Mouse (Mus musculus): Measurements from ENCODE around the gene Tmem143. TPM values are rescaled to one million over a fixed set of nuclear protein-coding genes. Genes with fewer than 3 reads are reported as not detected.
"Not testable (repeated sequence)": the region's sequence is repeated elsewhere in the genome, so short reads cannot be mapped to it uniquely, and the experiment has no call there.

Gene Tmem143
- polyA plus RNA-seq, 1 experiment from 2014 or later = 6.9 TPM

DNA sequence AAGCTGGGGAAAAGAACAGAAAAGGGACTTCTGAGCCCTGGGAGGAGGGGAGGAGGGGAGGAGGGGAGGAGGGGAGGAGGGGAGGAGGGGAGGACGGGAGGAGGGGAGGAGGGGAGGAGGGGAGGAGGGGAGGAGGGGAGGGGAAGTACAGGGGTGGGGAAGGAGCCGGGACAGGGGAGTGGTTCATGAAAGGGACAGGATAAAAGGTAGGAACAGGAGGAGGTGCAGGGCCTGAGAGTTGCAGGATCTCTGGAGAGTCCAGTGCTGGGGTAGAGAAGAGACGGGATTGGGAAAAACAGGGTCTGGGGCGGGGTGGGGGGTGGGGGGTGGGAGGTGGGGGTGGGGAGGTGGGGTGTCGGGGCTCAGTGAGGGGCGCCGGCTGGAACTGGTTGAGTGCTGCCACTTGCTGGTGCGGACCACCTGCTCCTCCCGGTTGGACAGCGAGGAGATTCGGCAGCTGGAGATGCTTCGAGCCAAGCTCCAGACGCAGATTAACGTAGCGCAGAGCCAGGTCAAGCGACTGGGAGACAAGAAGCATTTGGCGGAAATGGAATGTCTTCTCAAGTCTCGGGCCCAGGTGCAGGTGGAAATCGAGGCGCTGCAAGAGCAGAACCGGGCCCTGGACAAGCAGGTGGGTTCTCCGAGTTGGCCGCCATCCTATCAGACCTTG lies 32.0 kb downstream of the Tmem143 start:
- H3K9me3 ChIP-seq (replicated peaks; ENCODE audit: control insufficient read depth, low read length, poor library complexity, severe bottlenecking) = no peaks in the 10 kb centered on the region
- H3K36me3 ChIP-seq (ENCODE audit: control insufficient read depth, insufficient read depth, low read length) = no peaks in the 10 kb centered on the region
- no peak overlapping the region for H3K4me3 ChIP-seq (ENCODE audit: low read depth, low read length)
- 14% methylated on average over 19 of the region's 23 CpGs for WGBS
- ATAC-seq = no peak
- no peaks in the 10 kb centered on the region for H3K4me1 ChIP-seq (ENCODE audit: control insufficient read depth, insufficient read depth, low read length)
- H3K27ac ChIP-seq (ENCODE audit: low read length) = no peak overlapping the region
- peaks cover 6% of the 10 kb centered on the region; the same call in 1 of the 2 replicates for H3K27me3 ChIP-seq (ENCODE audit: control insufficient read depth, insufficient read depth, low read depth, low read length)
- H3K9ac ChIP-seq (ENCODE audit: low read depth, low read length) = no peak overlapping the region
- peak overlapping the region; percentile 21; the same call in 1 of the 2 replicates for H3K4me2 ChIP-seq (ENCODE audit: low read length)

DNA sequence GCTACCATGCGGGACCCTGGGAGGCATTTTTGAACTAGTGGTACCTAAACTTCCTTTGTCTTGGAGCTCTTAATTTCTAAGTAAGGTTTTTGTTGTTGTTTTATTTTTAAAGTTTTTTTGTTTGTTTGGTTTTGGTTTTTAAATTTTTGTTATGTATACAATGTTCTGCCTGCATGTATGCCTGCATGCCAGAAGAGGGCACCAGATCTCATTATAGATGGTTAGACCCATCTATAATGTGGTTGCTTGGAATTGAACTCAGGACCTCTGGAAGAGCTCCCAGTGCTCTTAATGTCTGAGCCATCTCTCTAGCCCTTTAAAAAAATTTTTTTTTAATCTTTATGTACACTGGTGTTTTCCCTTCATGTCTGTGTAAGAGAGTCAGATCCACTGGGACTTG lies 32.9 kb downstream of the Tmem143 start:
- H3K9ac ChIP-seq (ENCODE audit: low read depth, low read length) = no peak overlapping the region
- no peaks in the 10 kb centered on the region for H3K9me3 ChIP-seq (replicated peaks; ENCODE audit: control insufficient read depth, low read length, poor library complexity, severe bottlenecking)
- H3K4me3 ChIP-seq (ENCODE audit: low read depth, low read length) = no peak overlapping the region
- H3K27me3 ChIP-seq (ENCODE audit: control insufficient read depth, insufficient read depth, low read depth, low read length) = peaks cover 6% of the 10 kb centered on the region; the same call in 1 of the 2 replicates
- H3K36me3 ChIP-seq (ENCODE audit: control insufficient read depth, insufficient read depth, low read length) = no peaks in the 10 kb centered on the region
- no peak overlapping the region for H3K27ac ChIP-seq (ENCODE audit: low read length)
- H3K4me1 ChIP-seq (ENCODE audit: control insufficient read depth, insufficient read depth, low read length) = no peaks in the 10 kb centered on the region
- WGBS = 81% methylated on average over 1 of the region's 1 CpGs
- no peak overlapping the region for H3K4me2 ChIP-seq (ENCODE audit: low read length)
- ATAC-seq = no peak

GRCm38 (mm10) chr7:45933766-45934165 lies 37.0 kb downstream of the Tmem143 start:
- not testable (repeated sequence) for H3K4me3 ChIP-seq (ENCODE audit: low read depth, low read length); ATAC-seq; H3K9me3 ChIP-seq (replicated peaks; ENCODE audit: control insufficient read depth, low read length, poor library complexity, severe bottlenecking); H3K4me2 ChIP-seq (ENCODE audit: low read length); H3K27ac ChIP-seq (ENCODE audit: low read length); H3K4me1 ChIP-seq (ENCODE audit: control insufficient read depth, insufficient read depth, low read length); H3K36me3 ChIP-seq (ENCODE audit: control insufficient read depth, insufficient read depth, low read length); H3K9ac ChIP-seq (ENCODE audit: low read depth, low read length); H3K27me3 ChIP-seq (ENCODE audit: control insufficient read depth, insufficient read depth, low read depth, low read length)
- 90% methylated on average over 12 of the region's 12 CpGs for WGBS

DNA sequence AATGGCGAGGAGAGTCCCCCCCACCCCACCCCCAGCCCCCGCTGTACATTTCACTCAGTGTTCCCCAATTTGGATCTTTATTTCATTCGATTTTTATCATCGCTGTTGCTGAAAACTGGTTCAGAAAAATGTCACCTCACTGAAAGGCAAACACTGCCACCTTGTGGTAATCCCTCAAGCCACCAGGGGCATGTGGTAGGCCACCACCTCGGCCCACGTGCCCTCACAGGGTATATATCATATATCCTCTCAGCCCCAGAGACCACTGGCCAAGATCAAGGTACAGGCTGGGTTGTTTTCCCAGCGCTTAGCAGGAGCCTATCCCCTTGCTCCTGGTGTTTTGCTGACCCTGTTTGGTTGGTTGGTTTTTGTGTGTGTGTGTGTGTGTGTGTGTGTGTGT lies 38.4 kb downstream of the Tmem143 start:
- Histone ChIP-seq H3K27ac (ENCODE audit: low read length) (no peak overlapping the region), H3K4me1 (ENCODE audit: control insufficient read depth, insufficient read depth, low read length) (no peaks in the 10 kb centered on the region), H3K9me3 (replicated peaks; ENCODE audit: control insufficient read depth, low read length, poor library complexity, severe bottlenecking) (no peaks in the 10 kb centered on the region), H3K9ac (ENCODE audit: low read depth, low read length) (no peak overlapping the region), H3K36me3 (ENCODE audit: control insufficient read depth, insufficient read depth, low read length) (no peaks in the 10 kb centered on the region), H3K27me3 (ENCODE audit: control insufficient read depth, insufficient read depth, low read depth, low read length) (no peaks in the 10 kb centered on the region), H3K4me2 (ENCODE audit: low read length) (no peak overlapping the region), H3K4me3 (ENCODE audit: low read depth, low read length) (no peak overlapping the region)
- WGBS = 32% methylated on average over 7 of the region's 7 CpGs
- ATAC-seq = 0 out of 2 replicates have a peak, but pooled peaks have one; percentile 58

DNA sequence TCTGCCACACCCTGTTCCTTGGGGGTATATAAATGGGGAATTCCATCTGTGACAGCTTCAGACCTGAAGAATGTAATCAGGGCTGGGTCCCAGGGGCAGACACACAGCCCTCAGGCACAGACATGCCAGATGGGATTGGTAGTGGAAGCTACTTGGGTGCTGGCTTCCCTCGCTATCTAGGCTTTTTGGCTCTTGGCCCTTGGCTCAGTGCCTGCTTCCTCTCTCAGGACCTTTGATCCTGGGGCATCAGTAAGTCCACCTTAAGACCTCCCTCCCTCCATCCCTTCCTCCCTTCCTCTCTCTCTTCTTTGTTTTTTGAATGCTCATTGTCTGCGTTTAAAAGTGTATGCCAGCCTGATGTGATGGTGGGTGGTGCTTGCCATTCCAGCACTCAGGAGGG lies 43.1 kb downstream of the Tmem143 start:
- Histone ChIP-seq H3K27me3 (ENCODE audit: control insufficient read depth, insufficient read depth, low read depth, low read length) (no peaks in the 10 kb centered on the region), H3K27ac (ENCODE audit: low read length) (no peak overlapping the region)
- ATAC-seq = no peak

GRCm38 (mm10) chr7:45941986-45942385 lies 45.2 kb downstream of the Tmem143 start:
- Histone ChIP-seq H3K27ac (ENCODE audit: low read length) (no peak overlapping the region), H3K9ac (ENCODE audit: low read depth, low read length) (no peak overlapping the region), H3K4me3 (ENCODE audit: low read depth, low read length) (no peak overlapping the region), H3K36me3 (ENCODE audit: control insufficient read depth, insufficient read depth, low read length) (no peaks in the 10 kb centered on the region), H3K4me2 (ENCODE audit: low read length) (no peak overlapping the region), H3K27me3 (ENCODE audit: control insufficient read depth, insufficient read depth, low read depth, low read length) (no peaks in the 10 kb centered on the region), H3K4me1 (ENCODE audit: control insufficient read depth, insufficient read depth, low read length) (no peaks in the 10 kb centered on the region), H3K9me3 (replicated peaks; ENCODE audit: control insufficient read depth, low read length, poor library complexity, severe bottlenecking) (no peaks in the 10 kb centered on the region)
- no peak for ATAC-seq
- 93% methylated on average over 9 of the region's 9 CpGs for WGBS

More for the DNA sequence above, 43.1 kb downstream of the Tmem143 start:
- no peaks in the 10 kb centered on the region for H3K36me3 ChIP-seq (ENCODE audit: control insufficient read depth, insufficient read depth, low read length)
- H3K9me3 ChIP-seq (replicated peaks; ENCODE audit: control insufficient read depth, low read length, poor library complexity, severe bottlenecking) = no peaks in the 10 kb centered on the region
- H3K4me3 ChIP-seq (ENCODE audit: low read depth, low read length) = no peak overlapping the region
- no peaks in the 10 kb centered on the region for H3K4me1 ChIP-seq (ENCODE audit: control insufficient read depth, insufficient read depth, low read length)
- no peak overlapping the region for H3K4me2 ChIP-seq (ENCODE audit: low read length)
- H3K9ac ChIP-seq (ENCODE audit: low read depth, low read length) = no peak overlapping the region
- WGBS = 43% methylated on average over 2 of the region's 2 CpGs

GRCm38 (mm10) chr7:45943280-45943679 lies 46.5 kb downstream of the Tmem143 start:
- WGBS = 83% methylated on average over 1 of the region's 1 CpGs

GRCm38 (mm10) chr7:45949061-45949460 lies 52.3 kb downstream of the Tmem143 start:
- Histone ChIP-seq H3K27ac (ENCODE audit: low read length) (no peak overlapping the region), H3K36me3 (ENCODE audit: control insufficient read depth, insufficient read depth, low read length) (no peaks in the 10 kb centered on the region), H3K27me3 (ENCODE audit: control insufficient read depth, insufficient read depth, low read depth, low read length) (no peaks in the 10 kb centered on the region), H3K4me1 (ENCODE audit: control insufficient read depth, insufficient read depth, low read length) (no peaks in the 10 kb centered on the region), H3K4me2 (ENCODE audit: low read length) (no peak overlapping the region), H3K4me3 (ENCODE audit: low read depth, low read length) (no peak overlapping the region), H3K9me3 (replicated peaks; ENCODE audit: control insufficient read depth, low read length, poor library complexity, severe bottlenecking) (no peaks in the 10 kb centered on the region), H3K9ac (ENCODE audit: low read depth, low read length) (no peak overlapping the region)
- WGBS = 74% methylated on average over 4 of the region's 4 CpGs
- no peak for ATAC-seq

More at GRCm38 (mm10) chr7:45943280-45943679, 46.5 kb downstream of the Tmem143 start:
- not testable (repeated sequence) for H3K27ac ChIP-seq (ENCODE audit: low read length); ATAC-seq; H3K4me2 ChIP-seq (ENCODE audit: low read length); H3K4me1 ChIP-seq (ENCODE audit: control insufficient read depth, insufficient read depth, low read length); H3K4me3 ChIP-seq (ENCODE audit: low read depth, low read length); H3K36me3 ChIP-seq (ENCODE audit: control insufficient read depth, insufficient read depth, low read length); H3K27me3 ChIP-seq (ENCODE audit: control insufficient read depth, insufficient read depth, low read depth, low read length); H3K9me3 ChIP-seq (replicated peaks; ENCODE audit: control insufficient read depth, low read length, poor library complexity, severe bottlenecking); H3K9ac ChIP-seq (ENCODE audit: low read depth, low read length)

DNA sequence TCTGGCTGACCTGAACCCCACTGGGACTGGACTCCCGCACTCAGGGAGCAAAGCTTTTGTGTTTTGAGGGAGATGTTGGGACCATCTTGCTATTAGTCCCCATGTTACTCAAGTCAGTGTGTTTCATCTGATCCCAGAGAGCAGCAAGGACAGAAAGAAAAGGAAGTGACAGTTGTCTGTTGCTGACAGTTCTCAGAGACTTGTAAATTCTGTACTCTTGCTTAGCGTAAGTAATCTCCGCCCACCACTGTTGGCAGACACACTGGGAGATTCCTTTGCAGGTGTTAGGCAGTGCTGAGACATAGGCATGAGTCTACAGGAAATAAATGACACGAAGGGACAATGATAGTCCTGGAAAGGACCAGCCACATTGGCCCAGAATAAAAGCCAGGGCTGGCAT lies 59.9 kb downstream of the Tmem143 start:
- Histone ChIP-seq H3K27ac (ENCODE audit: low read length) (no peak overlapping the region), H3K4me2 (ENCODE audit: low read length) (no peak overlapping the region), H3K9me3 (replicated peaks; ENCODE audit: control insufficient read depth, low read length, poor library complexity, severe bottlenecking) (no peaks in the 10 kb centered on the region), H3K27me3 (ENCODE audit: control insufficient read depth, insufficient read depth, low read depth, low read length) (no peaks in the 10 kb centered on the region), H3K4me3 (ENCODE audit: low read depth, low read length) (no peak overlapping the region), H3K36me3 (ENCODE audit: control insufficient read depth, insufficient read depth, low read length) (no peaks in the 10 kb centered on the region), H3K4me1 (ENCODE audit: control insufficient read depth, insufficient read depth, low read length) (no peaks in the 10 kb centered on the region), H3K9ac (ENCODE audit: low read depth, low read length) (no peak overlapping the region)
- WGBS = 72% methylated on average over 4 of the region's 4 CpGs
- ATAC-seq = no peak
